Mouse (Mus musculus): Measurements from ENCODE around the gene Yy1. TPM values are rescaled to one million over a fixed set of nuclear protein-coding genes. Genes with fewer than 3 reads are reported as not detected.

Gene Yy1
- total and polyA plus RNA-seq, 3 experiments, result 34.9 to 62.4 (median 52.1) TPM

- H3K36me3 ChIP-seq (ENCODE audit: control insufficient read depth in 1 of 2, insufficient read depth in 2 of 2, low read length in 2 of 2), result no peaks in the 10 kb centered on the region
- H3K27ac ChIP-seq (ENCODE audit: control insufficient read depth, low read depth, low read length), result no peak overlapping the region
- H3K27me3 ChIP-seq (ENCODE audit: control insufficient read depth in 1 of 2, insufficient read depth in 2 of 2, low read length in 2 of 2), result no peaks in the 10 kb centered on the region
- DNase-seq (ENCODE audit: low read depth, low spot score), result no peak
- no peaks in the 10 kb centered on the region for H3K9me3 ChIP-seq (replicated peaks; ENCODE audit: insufficient read depth, low read length)
- no peak for TF ChIP-seq TAL1 (IDR thresholded peaks at IDR 0.05; ENCODE audit: low read length)
- TF ChIP-seq UBTF (IDR thresholded peaks at IDR 0.05; ENCODE audit: borderline replicate concordance, insufficient read depth, low read depth, low read length), result no peak
- TF ChIP-seq ZNF384 (IDR thresholded peaks at IDR 0.05; ENCODE audit: low read depth, low read length), result no peak
- no peak for TF ChIP-seq SIN3A (IDR thresholded peaks at IDR 0.05; ENCODE audit: low read length)
- no peak for TF ChIP-seq NRF1 (IDR thresholded peaks at IDR 0.05; ENCODE audit: insufficient read depth, low read depth, low read length, poor library complexity, severe bottlenecking)
- TF ChIP-seq ETS1 (IDR thresholded peaks at IDR 0.05; ENCODE audit: low read depth, low read length), result no peak
- no peak for TF ChIP-seq ZMIZ1 (IDR thresholded peaks at IDR 0.05; ENCODE audit: low read depth, low read length)
- no peak for TF ChIP-seq POLR2A (IDR thresholded peaks at IDR 0.05; ENCODE audit: control insufficient read depth in 1 of 2, insufficient read depth in 1 of 2, low read depth in 1 of 2, low read length in 2 of 2, poor library complexity in 1 of 2)
- no peak for TF ChIP-seq ZC3H11A (IDR thresholded peaks at IDR 0.05; ENCODE audit: low read depth, low read length)
- TF ChIP-seq ZKSCAN1 (IDR thresholded peaks at IDR 0.05; ENCODE audit: low read depth, low read length), result no peak
- no peak for TF ChIP-seq GATA1 (IDR thresholded peaks at IDR 0.05; ENCODE audit: low read depth, low read length)
- TF ChIP-seq POLR2AphosphoS2 (IDR thresholded peaks at IDR 0.05; ENCODE audit: low read length), result no peak
- TF ChIP-seq MEF2A (IDR thresholded peaks at IDR 0.05; ENCODE audit: extremely low read depth, insufficient replicate concordance, low read depth, low read length, poor library complexity, severe bottlenecking), result no peak
- no peak for TF ChIP-seq MAX (IDR thresholded peaks at IDR 0.05; ENCODE audit: low read length)
- TF ChIP-seq GABPA (IDR thresholded peaks at IDR 0.05; ENCODE audit: low read depth, low read length), result no peak
- TF ChIP-seq USF1 (IDR thresholded peaks at IDR 0.05; ENCODE audit: low read depth, low read length), result no peak
- TF ChIP-seq USF2 (IDR thresholded peaks at IDR 0.05; ENCODE audit: borderline replicate concordance in 1 of 2, insufficient read depth in 1 of 2, low read depth in 1 of 2, low read length in 2 of 2), result no peak
- no peak for TF ChIP-seq MYC (IDR thresholded peaks at IDR 0.05; ENCODE audit: low read depth, low read length)
- TF ChIP-seq ELF1 (IDR thresholded peaks at IDR 0.05; ENCODE audit: low read depth, low read length), result no peak
- TF ChIP-seq CHD2 (IDR thresholded peaks at IDR 0.05; ENCODE audit: low read length), result no peak
- H3K4me1 ChIP-seq (ENCODE audit: control insufficient read depth in 1 of 2, insufficient read depth in 2 of 2, low read length in 2 of 2), result 0 out of 4 replicates have a peak, but pooled peaks cover 0 to 3% of the 10 kb centered on the region in 2 experiments
- H3K9ac ChIP-seq (ENCODE audit: control insufficient read depth, low read depth, low read length, poor library complexity, severe bottlenecking), result no peak overlapping the region
- H3K79me2 ChIP-seq (ENCODE audit: control insufficient read depth, insufficient read depth, low read length, poor library complexity), result no peaks in the 10 kb centered on the region
- H3K4me3 ChIP-seq (ENCODE audit: control insufficient read depth in 1 of 2, insufficient read depth in 1 of 2, low read depth in 2 of 2, low read length in 2 of 2), result no peak overlapping the region
These were observed 37.6 kb downstream of the Yy1 start for GRCm38 (mm10) chr12:108830358-108830757.
